Mouse (Mus musculus): ENCODE results near the gene Gm17018. TPM values are rescaled to one million over a fixed set of nuclear protein-coding genes. Genes with fewer than 3 reads are reported as not detected.
"Not testable (repeated sequence)": the region's sequence is repeated elsewhere in the genome, so short reads cannot be mapped to it uniquely, and the experiment has no call there.

Gene Gm17018
- total and polyA plus RNA-seq, 3 experiments, result 6.1 to 22.4 (median 22.1) TPM

DNA sequence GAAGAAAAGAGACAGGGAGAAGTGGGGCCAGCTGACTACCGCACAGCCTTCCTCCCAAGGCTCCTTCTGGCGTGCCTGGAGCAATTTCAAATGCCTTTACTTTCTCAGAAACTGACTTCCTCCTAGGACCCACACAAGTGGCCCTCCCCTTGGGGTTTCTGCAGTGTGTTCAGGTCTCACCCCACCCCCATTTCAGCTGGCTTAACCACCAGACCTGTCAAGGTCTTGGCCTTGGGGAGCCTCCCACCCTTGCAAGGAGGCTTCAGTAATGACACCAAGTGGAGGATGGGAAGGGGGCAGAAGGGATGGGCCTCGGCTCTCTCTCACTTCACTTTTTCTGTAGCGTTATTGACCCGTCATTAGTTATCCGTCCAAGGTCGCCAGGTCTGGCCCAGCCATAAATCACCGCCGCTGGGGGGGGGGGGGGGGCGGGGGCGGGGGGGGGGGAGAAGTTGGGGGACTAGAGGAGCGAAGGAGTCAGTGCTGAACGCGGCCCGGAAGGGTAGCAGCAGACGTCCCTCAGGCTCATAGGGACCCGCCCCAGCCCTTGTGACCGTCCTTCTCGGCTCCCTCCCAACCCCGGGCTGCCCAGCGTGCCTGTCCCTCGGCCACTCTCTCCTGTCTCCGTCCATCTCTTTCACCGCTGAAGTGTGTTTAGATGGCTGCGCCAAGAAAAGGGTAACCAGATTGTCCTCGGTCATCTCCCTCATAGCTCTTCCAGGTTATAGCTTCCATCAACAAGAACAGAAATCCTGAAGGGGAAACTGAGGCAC is 16.1 kb upstream of the Gm17018 start:
- H3K4me1 ChIP-seq (ENCODE audit: control insufficient read depth, insufficient read depth, low read length), result peaks cover 3% of the 10 kb centered on the region
- intact Hi-C loops (cut with DNase I), result loop anchor here (1.0 kb wide), 1 partner anchor 57 kb away; no protein-coding TSS in a partner anchor
- H3K27me3 ChIP-seq (ENCODE audit: control insufficient read depth, insufficient read depth, low read length), result peaks cover 6% of the 10 kb centered on the region
- peak overlapping the region; percentile 40 for H3K4me3 ChIP-seq
- no peaks in the 10 kb centered on the region for H3K79me2 ChIP-seq (replicated peaks; ENCODE audit: control insufficient read depth, insufficient read depth, low read length)
- H3K27ac ChIP-seq, result no peak overlapping the region
- peak in 1 of 2 experiments; percentile 42 for DNase-seq
- peak overlapping the region; percentile 23; the same call in 1 of the 2 replicates for H3K9ac ChIP-seq (ENCODE audit: low read depth, low read length)
- H3K36me3 ChIP-seq (ENCODE audit: control insufficient read depth, insufficient read depth, low read length), result no peaks in the 10 kb centered on the region
- 5% methylated on average over 21 of the region's 26 CpGs for WGBS
- TF ChIP-seq POLR2A (IDR thresholded peaks at IDR 0.05; ENCODE audit: insufficient read depth, low read depth, low read length), result no peak
- TF ChIP-seq CTCF (IDR thresholded peaks at IDR 0.05), result no peak
- TF ChIP-seq EP300 (IDR thresholded peaks at IDR 0.05; ENCODE audit: insufficient read depth, low read depth, low read length), result 0 out of 2 replicates have a peak, but pooled peaks have one; percentile 5

DNA sequence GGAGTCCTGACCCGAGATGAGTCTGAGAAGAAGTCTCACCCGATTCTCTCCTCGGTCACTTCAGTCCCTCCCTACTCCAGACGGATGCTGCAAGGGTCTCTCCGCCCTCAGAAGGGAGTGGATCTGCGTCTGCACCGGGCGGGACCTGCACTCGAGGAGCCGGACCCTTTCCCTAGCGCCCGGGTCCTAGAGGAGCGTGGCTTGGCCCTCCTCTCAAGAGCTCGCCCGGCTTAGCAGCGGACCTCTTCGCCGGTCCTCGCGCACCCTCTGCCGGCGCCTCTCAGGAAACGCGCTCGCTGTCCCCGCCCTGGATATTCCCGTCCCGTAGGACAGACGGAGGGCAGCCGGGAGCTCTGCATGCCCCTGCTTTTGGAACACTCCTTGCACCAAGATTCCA is 15.5 kb upstream of the Gm17018 start:
- H3K79me2 ChIP-seq (replicated peaks; ENCODE audit: control insufficient read depth, insufficient read depth, low read length), result no peaks in the 10 kb centered on the region
- WGBS, result under 1% methylated on average over 30 of the region's 30 CpGs
- peaks cover 3% of the 10 kb centered on the region for H3K4me1 ChIP-seq (ENCODE audit: control insufficient read depth, insufficient read depth, low read length)
- H3K27me3 ChIP-seq (ENCODE audit: control insufficient read depth, insufficient read depth, low read length), result peaks cover 6% of the 10 kb centered on the region
- H3K4me3 ChIP-seq, result peak overlapping the region; percentile 40
- TF ChIP-seq CTCF (IDR thresholded peaks at IDR 0.05) (no peak; the same call in 1 of the 2 replicates), EP300 (IDR thresholded peaks at IDR 0.05; ENCODE audit: insufficient read depth, low read depth, low read length) (0 out of 2 replicates have a peak, but pooled peaks have one; percentile 28)
- H3K9ac ChIP-seq (ENCODE audit: low read depth, low read length), result peak overlapping the region; percentile 41; the same call in 1 of the 2 replicates
- intact Hi-C loops (cut with DNase I), result loop anchor here (1.0 to 5.0 kb wide), 4 partner anchors 58 to 368 kb away; no protein-coding TSS in a partner anchor
- DNase-seq, result peak; percentile 85 to 89
- no peaks in the 10 kb centered on the region for H3K36me3 ChIP-seq (ENCODE audit: control insufficient read depth, insufficient read depth, low read length)
- no peak overlapping the region for H3K27ac ChIP-seq

GRCm38 (mm10) chr19:45548196-45548595 is 12.2 kb upstream of the Gm17018 start:
- H3K4me1 ChIP-seq (ENCODE audit: control insufficient read depth, insufficient read depth, low read length); H3K36me3 ChIP-seq (ENCODE audit: control insufficient read depth, insufficient read depth, low read length); H3K79me2 ChIP-seq (replicated peaks; ENCODE audit: control insufficient read depth, insufficient read depth, low read length); H3K9ac ChIP-seq (ENCODE audit: low read depth, low read length); DNase-seq; H3K4me3 ChIP-seq; H3K27ac ChIP-seq; H3K27me3 ChIP-seq (ENCODE audit: control insufficient read depth, insufficient read depth, low read length): not testable (repeated sequence)
- intact Hi-C loops (cut with DNase I), result loop anchor here (5.0 kb wide), 2 partner anchors 246 to 371 kb away; no protein-coding TSS in a partner anchor

- H3K79me2 ChIP-seq (replicated peaks; ENCODE audit: control insufficient read depth, insufficient read depth, low read length), result no peaks in the 10 kb centered on the region
- 87% methylated on average over 23 of the region's 23 CpGs for WGBS
- no peak overlapping the region for H3K27ac ChIP-seq
- no peak overlapping the region for H3K9ac ChIP-seq (ENCODE audit: low read depth, low read length)
- H3K36me3 ChIP-seq (ENCODE audit: control insufficient read depth, insufficient read depth, low read length), result no peaks in the 10 kb centered on the region
- no peak for TF ChIP-seq EP300 (IDR thresholded peaks at IDR 0.05; ENCODE audit: insufficient read depth, low read depth, low read length)
- TF ChIP-seq POLR2A (IDR thresholded peaks at IDR 0.05; ENCODE audit: insufficient read depth, low read depth, low read length), result no peak
- H3K27me3 ChIP-seq (ENCODE audit: control insufficient read depth, insufficient read depth, low read length), result no peaks in the 10 kb centered on the region
- H3K4me1 ChIP-seq (ENCODE audit: control insufficient read depth, insufficient read depth, low read length), result no peaks in the 10 kb centered on the region
- DNase-seq, result no peak
- no peak overlapping the region for H3K4me3 ChIP-seq
- intact Hi-C loops (cut with DNase I), result loop anchor here (5.0 kb wide), 2 partner anchors 247 to 372 kb away; no protein-coding TSS in a partner anchor
These were observed 11.1 kb upstream of the Gm17018 start for GRCm38 (mm10) chr19:45549128-45549915.

- no peak for TF ChIP-seq CTCF (IDR thresholded peaks at IDR 0.05)
- no peak for TF ChIP-seq EP300 (IDR thresholded peaks at IDR 0.05; ENCODE audit: insufficient read depth, low read depth, low read length)
- TF ChIP-seq POLR2A (IDR thresholded peaks at IDR 0.05; ENCODE audit: insufficient read depth, low read depth, low read length), result no peak
- no peak for DNase-seq
- intact Hi-C loops (cut with DNase I), result loop anchor here (5.0 kb wide), 2 partner anchors 248 to 373 kb away; no protein-coding TSS in a partner anchor
- H3K79me2 ChIP-seq (replicated peaks; ENCODE audit: control insufficient read depth, insufficient read depth, low read length), result no peaks in the 10 kb centered on the region
- H3K4me3 ChIP-seq, result no peak overlapping the region
- no peaks in the 10 kb centered on the region for H3K4me1 ChIP-seq (ENCODE audit: control insufficient read depth, insufficient read depth, low read length)
- H3K27me3 ChIP-seq (ENCODE audit: control insufficient read depth, insufficient read depth, low read length), result no peaks in the 10 kb centered on the region
- no peak overlapping the region for H3K9ac ChIP-seq (ENCODE audit: low read depth, low read length)
- no peak overlapping the region for H3K27ac ChIP-seq
- WGBS, result 68% methylated on average over 4 of the region's 4 CpGs
- no peaks in the 10 kb centered on the region for H3K36me3 ChIP-seq (ENCODE audit: control insufficient read depth, insufficient read depth, low read length)
These were observed 10.5 kb upstream of the Gm17018 start for GRCm38 (mm10) chr19:45549948-45550347.

- Histone ChIP-seq H3K9ac (ENCODE audit: low read depth, low read length) (no peak overlapping the region), H3K4me1 (ENCODE audit: control insufficient read depth, insufficient read depth, low read length) (no peaks in the 10 kb centered on the region), H3K27me3 (ENCODE audit: control insufficient read depth, insufficient read depth, low read length) (no peaks in the 10 kb centered on the region), H3K79me2 (replicated peaks; ENCODE audit: control insufficient read depth, insufficient read depth, low read length) (no peaks in the 10 kb centered on the region), H3K27ac (no peak overlapping the region), H3K4me3 (no peak overlapping the region), H3K36me3 (ENCODE audit: control insufficient read depth, insufficient read depth, low read length) (no peaks in the 10 kb centered on the region)
- intact Hi-C loops (cut with DNase I), result no loop called here
- no peak for DNase-seq
- TF ChIP-seq POLR2A (IDR thresholded peaks at IDR 0.05; ENCODE audit: insufficient read depth, low read depth, low read length) (no peak), CTCF (IDR thresholded peaks at IDR 0.05) (no peak), EP300 (IDR thresholded peaks at IDR 0.05; ENCODE audit: insufficient read depth, low read depth, low read length) (no peak)
- 59% methylated on average over 6 of the region's 6 CpGs for WGBS
These were observed 8.2 kb upstream of the Gm17018 start for GRCm38 (mm10) chr19:45552187-45552586.

Measured in heart, adult 2 months (tissue).